Comparison of ENCODE assay signal across 14 mouse cellular contexts in genomic region chr2:35338707-35339106, GRCm38 (mm10). TPM values are rescaled to one million over a fixed set of nuclear protein-coding genes. Genes with fewer than 3 reads are reported as not detected.
DNase-seq lines count a peak whose midpoint lies in the region; ATAC-seq and TF ChIP-seq lines count a peak whose summit lies in the region.
"Had no signal": no experiment of that assay in that cellular context is flagged by ENCODE, and none has a peak within 500 bp of the region (broad histone marks: within the 10 kb centered on the region; RNA-seq: fewer than 3 reads in every experiment).

No protein-coding gene starts in this region.

- WGBS in lung, postnatal 0 days = 27% methylated on average over 6 of the region's 6 CpGs
- 89% methylated on average over 6 of the region's 6 CpGs for WGBS in limb, embryonic 10.5 days

- no peaks in the 10 kb centered on the region for H3K36me3 ChIP-seq in lung, postnatal 0 days (ENCODE audit: insufficient read depth, low read length)
- H3K36me3 ChIP-seq in limb, embryonic 10.5 days = no peaks in the 10 kb centered on the region
- H3K36me3 ChIP-seq: embryonic facial prominence, embryonic 15.5 days had no signal

- no peaks in the 10 kb centered on the region for H3K9me3 ChIP-seq in lung, postnatal 0 days (ENCODE audit: low read length)
- H3K9me3 ChIP-seq in limb, embryonic 10.5 days (replicated peaks) = no peaks in the 10 kb centered on the region
- H3K9me3 ChIP-seq: embryonic facial prominence, embryonic 15.5 days; megakaryocyte, embryonic 14.5 days had no signal

- no peak overlapping the region for H3K4me3 ChIP-seq in lung, postnatal 0 days (ENCODE audit: low read depth, low read length)
- H3K4me3 ChIP-seq in limb, embryonic 10.5 days = no peak overlapping the region
- H3K4me3 ChIP-seq: embryonic facial prominence, embryonic 15.5 days; megakaryocyte, embryonic 14.5 days had no signal

- intact Hi-C loops in heart, postnatal 14 days (cut with DNase I) = no loop called here

- DNase-seq in adrenal gland, adult 2 months = peak; percentile 70
- DNase-seq in adrenal gland, postnatal 4 days (ENCODE audit: low spot score in 2 of 2) = no peak
- peak; percentile 75 for DNase-seq in adrenal gland, postnatal 14 days
- peak; percentile 48 to 51 for DNase-seq in heart, postnatal 14 days
- DNase-seq in lung, postnatal 0 days (ENCODE audit: low spot score) = peak; percentile 83
- DNase-seq in limb, embryonic 10.5 days (ENCODE audit: low spot score) = no peak
- DNase-seq in right cerebral cortex, postnatal 14 days = no peak
- no peak for DNase-seq in cerebellum, postnatal 14 days

- no peaks in the 10 kb centered on the region for H3K27me3 ChIP-seq in lung, postnatal 0 days (replicated peaks; ENCODE audit: insufficient read depth, low read length)
- H3K27me3 ChIP-seq in limb, embryonic 10.5 days (ENCODE audit: low read depth, poor library complexity, severe bottlenecking) = peaks cover 21% of the 10 kb centered on the region
- H3K27me3 ChIP-seq: embryonic facial prominence, embryonic 15.5 days; megakaryocyte, embryonic 14.5 days; Patski had no signal

- peaks cover 11% of the 10 kb centered on the region for H3K4me1 ChIP-seq in lung, postnatal 0 days (ENCODE audit: insufficient read depth, low read depth, low read length)
- peaks cover 30% of the 10 kb centered on the region for H3K4me1 ChIP-seq in limb, embryonic 10.5 days

- no peak overlapping the region for H3K4me2 ChIP-seq in lung, postnatal 0 days (replicated peaks; ENCODE audit: low read depth, low read length)
- H3K4me2 ChIP-seq: embryonic facial prominence, embryonic 15.5 days had no signal

- TF ChIP-seq CTCF in lung, postnatal 0 days (IDR thresholded peaks at IDR 0.05) = no peak

- H3K27ac ChIP-seq in lung, postnatal 0 days (ENCODE audit: low read length) = peak overlapping the region; percentile 62
- H3K27ac ChIP-seq in limb, embryonic 10.5 days = no peak overlapping the region
- H3K27ac ChIP-seq: embryonic facial prominence, embryonic 15.5 days had no signal

- H3K9ac ChIP-seq in lung, postnatal 0 days (replicated peaks; ENCODE audit: low read depth) = no peak overlapping the region
- H3K9ac ChIP-seq: embryonic facial prominence, embryonic 15.5 days had no signal

- peak; percentile 71 for TF ChIP-seq EP300 in lung, postnatal 0 days (IDR thresholded peaks at IDR 0.05)

- ATAC-seq in lung, postnatal 0 days = no peak
- ATAC-seq: Patski had no signal

RNA-seq across cellular contexts. Expression of gene Stom, which starts 1.9 kb away (rescaled TPM):
- total RNA-seq in adrenal gland, adult 2 months (2021) = 10 to 100 TPM; 50.4 to 54.6 TPM
- 14.1 and 15.0 TPM in 2 replicates for polyA plus RNA-seq in adrenal gland, adult 2 months (2012; rRNA removed)
- total RNA-seq in adrenal gland, postnatal 4 days (2021) = 10 to 100 TPM; 42.7 to 43.5 TPM
- total RNA-seq in adrenal gland, postnatal 14 days (2021) = 76.9 and 78.7 TPM in 2 replicates
- 10 to 100 TPM; 65.0 to 72.0 TPM for total RNA-seq in heart, postnatal 14 days (2021)
- 76.9 and 86.2 TPM in 2 replicates for polyA plus RNA-seq in lung, postnatal 0 days (2015; fragmentation: Nextera tagmentation; extraction: Ambion mirVana)
- 10.2 and 10.3 TPM in 2 replicates for polyA plus RNA-seq in limb, embryonic 10.5 days (2016; fragmentation: Nextera tagmentation; extraction: Ambion mirVana)

RNA-seq across cellular contexts. Expression of gene 4930568D16Rik, which starts 28.8 kb away (rescaled TPM):
- not detected for total RNA-seq in adrenal gland, adult 2 months (2021)
- polyA plus RNA-seq in adrenal gland, adult 2 months (2012; rRNA removed) = not detected in 2 replicates
- not detected for total RNA-seq in adrenal gland, postnatal 4 days (2021)
- not detected in 2 replicates for total RNA-seq in adrenal gland, postnatal 14 days (2021)
- total RNA-seq in heart, postnatal 14 days (2021) = not detected
- not detected in 2 replicates for polyA plus RNA-seq in lung, postnatal 0 days (2015; fragmentation: Nextera tagmentation; extraction: Ambion mirVana)
- polyA plus RNA-seq in limb, embryonic 10.5 days (2016; fragmentation: Nextera tagmentation; extraction: Ambion mirVana) = not detected in 2 replicates
- total RNA-seq: granulocyte monocyte progenitor cell, adult 5-6 weeks; layer of hippocampus, adult 18-20 months had no signal
- polyA plus RNA-seq: embryonic facial prominence, embryonic 15.5 days; neural tube, embryonic 14.5 days; Patski had no signal

RNA-seq across cellular contexts. Expression of gene 4930402F06Rik, which starts 58.3 kb away (rescaled TPM):
- total RNA-seq in adrenal gland, adult 2 months (2021) = not detected
- not detected in 2 replicates for polyA plus RNA-seq in adrenal gland, adult 2 months (2012; rRNA removed)
- total RNA-seq in adrenal gland, postnatal 4 days (2021) = not detected
- not detected in 2 replicates for total RNA-seq in adrenal gland, postnatal 14 days (2021)
- total RNA-seq in heart, postnatal 14 days (2021) = not detected
- not detected in 2 replicates for polyA plus RNA-seq in lung, postnatal 0 days (2015; fragmentation: Nextera tagmentation; extraction: Ambion mirVana)
- polyA plus RNA-seq in limb, embryonic 10.5 days (2016; fragmentation: Nextera tagmentation; extraction: Ambion mirVana) = not detected in 2 replicates
- total RNA-seq: granulocyte monocyte progenitor cell, adult 5-6 weeks; layer of hippocampus, adult 18-20 months had no signal
- polyA plus RNA-seq: embryonic facial prominence, embryonic 15.5 days; neural tube, embryonic 14.5 days; Patski had no signal

Comparison
In these comparisons a context has a peak if more than half of its experiments do, and no peak if none do; other contexts are left out.
1. DNase-seq: peak in adrenal gland, adult 2 months (single experiment), adrenal gland, postnatal 14 days (single experiment), heart, postnatal 14 days (2 of 2) and lung, postnatal 0 days (single experiment); none in adrenal gland, postnatal 4 days (0 of 2), limb, embryonic 10.5 days (single experiment), right cerebral cortex, postnatal 14 days (single experiment) and cerebellum, postnatal 14 days (0 of 2).